ENCODE assay signal across 30 mouse cellular contexts in the genomic region with DNA sequence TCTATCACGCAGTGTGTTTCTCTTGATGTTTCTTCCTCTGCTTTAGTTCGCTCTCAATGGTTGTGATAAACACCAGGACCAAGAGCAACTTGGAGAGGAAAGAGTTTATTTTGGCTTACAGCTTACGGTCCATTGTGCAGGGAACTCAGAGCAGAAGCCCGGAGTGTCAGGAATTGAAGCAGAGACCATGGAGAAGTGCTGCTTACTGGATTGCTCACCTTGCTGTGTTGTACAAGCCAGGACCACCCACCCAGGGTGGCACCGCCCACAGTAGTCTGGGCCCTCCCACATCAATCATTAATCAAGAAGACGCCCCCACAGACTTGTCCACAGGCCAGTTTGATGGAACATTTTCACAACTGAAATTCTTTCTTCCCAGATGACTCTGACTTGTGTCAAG. TPM values are rescaled to one million over a fixed set of nuclear protein-coding genes. Genes with fewer than 3 reads are reported as not detected.
"Had no signal": no experiment of that assay in that cellular context is flagged by ENCODE, and none has a peak within 500 bp of the region (broad histone marks: within the 10 kb centered on the region; RNA-seq: fewer than 3 reads in every experiment).

No protein-coding gene starts in this region.

- H3K27ac ChIP-seq: embryonic facial prominence, embryonic 10.5 days; embryonic facial prominence, embryonic 12.5 days; embryonic facial prominence, embryonic 13.5 days; embryonic facial prominence, embryonic 15.5 days; forebrain, embryonic 10.5 days; forebrain, embryonic 12.5 days; forebrain, embryonic 13.5 days; forebrain, embryonic 15.5 days; gastrocnemius, adult 2 months; heart, adult 2 months had no signal

- H3K27me3 ChIP-seq: forebrain, embryonic 15.5 days had no signal

- H3K36me3 ChIP-seq: embryonic facial prominence, embryonic 10.5 days; embryonic facial prominence, embryonic 12.5 days; embryonic facial prominence, embryonic 13.5 days; embryonic facial prominence, embryonic 15.5 days; forebrain, embryonic 10.5 days; forebrain, embryonic 12.5 days; forebrain, embryonic 15.5 days had no signal

- H3K4me3 ChIP-seq: embryonic facial prominence, embryonic 10.5 days; embryonic facial prominence, embryonic 12.5 days; embryonic facial prominence, embryonic 13.5 days; embryonic facial prominence, embryonic 15.5 days; erythroblast, embryonic 14.5 days; forebrain, embryonic 10.5 days; forebrain, embryonic 12.5 days; forebrain, embryonic 13.5 days; forebrain, embryonic 15.5 days; gastrocnemius, adult 2 months; heart, adult 2 months had no signal

- H3K9me3 ChIP-seq: embryonic facial prominence, embryonic 10.5 days; embryonic facial prominence, embryonic 12.5 days; embryonic facial prominence, embryonic 13.5 days; embryonic facial prominence, embryonic 15.5 days; forebrain, embryonic 10.5 days; forebrain, embryonic 12.5 days; forebrain, embryonic 13.5 days; forebrain, embryonic 15.5 days had no signal

- DNase-seq: cerebellum, adult 2 months; cerebellum, adult 8-10 months; cerebellum, adult 9-10 months; cerebellum, adult 9-11 months; cerebellum, postnatal 10 days; cerebellum, postnatal 14 days; cerebellum, postnatal 25 days; cerebellum, postnatal 36 days; embryo, embryonic 11 days; forebrain, postnatal 0 days; gastrocnemius, adult 2 months; gastrocnemius, postnatal 10 days; gastrocnemius, postnatal 14 days; gastrocnemius, postnatal 25 days; gastrocnemius, postnatal 36 days; heart, adult 18-20 months; heart, adult 2 months had no signal

- ATAC-seq: forebrain, embryonic 13.5 days; forebrain, embryonic 14.5 days; forebrain, embryonic 15.5 days; forebrain, embryonic 16.5 days; forebrain, postnatal 0 days had no signal

- H3K4me2 ChIP-seq: embryonic facial prominence, embryonic 12.5 days; embryonic facial prominence, embryonic 13.5 days; embryonic facial prominence, embryonic 15.5 days; forebrain, embryonic 12.5 days; forebrain, embryonic 13.5 days; forebrain, embryonic 15.5 days had no signal

- H3K9ac ChIP-seq: embryonic facial prominence, embryonic 12.5 days; embryonic facial prominence, embryonic 13.5 days; embryonic facial prominence, embryonic 15.5 days; forebrain, embryonic 12.5 days; forebrain, embryonic 13.5 days; forebrain, embryonic 15.5 days; forebrain, postnatal 0 days had no signal

RNA-seq across cellular contexts. Expression of gene Pcolce2, which starts 59.9 kb away (rescaled TPM):
- total RNA-seq: common myeloid progenitor, adult 5-6 weeks; granulocyte monocyte progenitor cell, adult 5-6 weeks had no signal
- polyA plus RNA-seq: erythroblast, embryonic 14.5 days had no signal
